Mouse (Mus musculus) lung, postnatal 0 days (tissue): Measurements from ENCODE around the gene Gm6526.
"Not testable (repeated sequence)": the region's sequence is repeated elsewhere in the genome, so short reads cannot be mapped to it uniquely, and the experiment has no call there.

Experiments used
- CTCF ChIP-seq: IDR thresholded peaks from 2 replicates; pipeline ENCODE4 v1.5.1; 2016; ENCODE audit warnings: antibody characterized with exemption, mild to moderate bottlenecking
- EP300 ChIP-seq: IDR thresholded peaks from 2 replicates; pipeline ENCODE4 v1.6.1; 2016; ENCODE audit warnings: antibody characterized with exemption, mild to moderate bottlenecking, control low read depth

GRCm38 (mm10) chr14:43804435-43804834 lies 56.8 kb downstream of the Gm6526 start:
- peak; percentile 38 for TF ChIP-seq CTCF
- not testable (repeated sequence) for TF ChIP-seq EP300
